16 mouse cellular contexts compared by ENCODE assay signal in the genomic region with DNA sequence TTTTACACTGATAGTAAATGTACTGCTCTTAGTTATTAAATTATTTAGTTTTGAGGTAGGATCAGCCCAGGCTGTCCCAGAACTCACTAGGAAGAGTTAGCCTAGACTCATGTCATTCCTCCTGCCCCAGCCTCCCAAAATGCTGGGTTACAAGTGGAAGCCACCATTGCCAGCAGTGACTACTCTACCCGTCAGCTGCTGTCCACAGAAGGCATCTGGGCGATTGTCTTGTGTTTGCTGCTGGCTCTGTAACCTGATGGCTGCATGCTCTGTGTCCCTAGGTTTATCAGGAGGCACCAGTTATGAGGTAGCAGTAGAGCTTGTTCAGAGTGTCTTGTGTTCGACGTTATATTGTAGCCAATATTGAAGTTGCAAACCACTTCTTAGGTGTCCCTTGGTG.
DNase-seq lines count a peak whose midpoint lies in the region; TF ChIP-seq lines count a peak whose summit lies in the region.
"Had no signal": no experiment of that assay in that cellular context is flagged by ENCODE, and none has a peak within 500 bp of the region (broad histone marks: within the 10 kb centered on the region; RNA-seq: fewer than 3 reads in every experiment).

No protein-coding gene starts in this region.

- no peaks in the 10 kb centered on the region for H3K27me3 ChIP-seq in myocyte (ENCODE audit: control insufficient read depth, insufficient read depth, insufficient read length)
- H3K27me3 ChIP-seq: CH12.LX, Patski had no signal

- no peak overlapping the region for H3ac ChIP-seq in myocyte (ENCODE audit: control insufficient read depth, insufficient read length)

- H3K79me2 ChIP-seq in myocyte (ENCODE audit: control insufficient read depth, insufficient read depth) = peaks cover 5% of the 10 kb centered on the region

- peak; percentile 33 for DNase-seq in heart, adult 11 months
- no peak for DNase-seq in heart, postnatal 25 days (ENCODE audit: low spot score)
- no peak for DNase-seq in thymus, postnatal 4 days
- DNase-seq: adrenal gland, adult 8-10 months; adrenal gland, postnatal 10 days; adrenal gland, postnatal 14 days; adrenal gland, postnatal 25 days; adrenal gland, postnatal 36 days; B cell, adult 2 months; cerebellum, adult 11 months; cerebellum, adult 11-12 months; cerebellum, adult 18-20 months had no signal

- no peaks in the 10 kb centered on the region for H3K36me3 ChIP-seq in myocyte (ENCODE audit: control insufficient read depth, insufficient read depth)
- H3K36me3 ChIP-seq: G1E had no signal

- no peak overlapping the region for H3K4me3 ChIP-seq in myocyte

- intact Hi-C loops in heart, postnatal 25 days (cut with DNase I) = no loop called here

- no peak for TF ChIP-seq POLR2A in myocyte (IDR thresholded peaks at IDR 0.05; ENCODE audit: insufficient read length, low read depth)

- peak overlapping the region; percentile 63 for H3K4me2 ChIP-seq in myocyte (ENCODE audit: low read depth)

TF ChIP-seq in myocyte, 11 proteins besides CTCF, POLR2A, EP300 and RAD21:
- TF ChIP-seq MYOG (IDR thresholded peaks at IDR 0.05; ENCODE audit: control insufficient read depth in 1 of 3, insufficient read depth in 1 of 3, insufficient read length in 2 of 3, low read depth in 2 of 3) (peak in 1 of 3 experiments; percentile 66), MYOD1 (IDR thresholded peaks at IDR 0.05; ENCODE audit: control insufficient read depth in 1 of 3, insufficient read length in 2 of 3, low read depth in 2 of 3) (peak in 2 of 3 experiments; percentile 50 to 71), E2F4 (IDR thresholded peaks at IDR 0.05; ENCODE audit: insufficient read depth) (no peak), SRF (IDR thresholded peaks at IDR 0.05; ENCODE audit: control insufficient read depth, insufficient read length, low read depth) (no peak), POLR2AphosphoS2 (IDR thresholded peaks at IDR 0.05; ENCODE audit: insufficient read length, low read depth) (no peak)
